Mouse (Mus musculus): ENCODE results near the gene Kif17.

- no peak for TF ChIP-seq CTCF (IDR thresholded peaks at IDR 0.05; ENCODE audit: low read depth, low read length)
- no peak for TF ChIP-seq TAL1 (conservative IDR thresholded peaks at IDR 0.05; ENCODE audit: low read depth, low read length)
- no peak for TF ChIP-seq GATA1 (IDR thresholded peaks at IDR 0.05; ENCODE audit: borderline replicate concordance, low read length)
- TF ChIP-seq GATA2 (IDR thresholded peaks at IDR 0.05; ENCODE audit: borderline replicate concordance, low read depth, low read length), result no peak
Measured at GRCm38 (mm10) chr4:138251819-138252218, 1.6 kb downstream of the Kif17 start.
